Mouse (Mus musculus) CD4-positive helper T cell, adult 2 months (primary cell): ENCODE data around the gene Kank2.
"Not testable (repeated sequence)": the region's sequence is repeated elsewhere in the genome, so short reads cannot be mapped to it uniquely, and the experiment has no call there.

ENCODE experiments used
- DNase-seq: peaks from one replicate; pipeline ENCODE4 v3.0.0-alpha.2; 2012; ENCODE audit warnings: low read depth, missing footprints, low spot score

Kank2 gene

DNA sequence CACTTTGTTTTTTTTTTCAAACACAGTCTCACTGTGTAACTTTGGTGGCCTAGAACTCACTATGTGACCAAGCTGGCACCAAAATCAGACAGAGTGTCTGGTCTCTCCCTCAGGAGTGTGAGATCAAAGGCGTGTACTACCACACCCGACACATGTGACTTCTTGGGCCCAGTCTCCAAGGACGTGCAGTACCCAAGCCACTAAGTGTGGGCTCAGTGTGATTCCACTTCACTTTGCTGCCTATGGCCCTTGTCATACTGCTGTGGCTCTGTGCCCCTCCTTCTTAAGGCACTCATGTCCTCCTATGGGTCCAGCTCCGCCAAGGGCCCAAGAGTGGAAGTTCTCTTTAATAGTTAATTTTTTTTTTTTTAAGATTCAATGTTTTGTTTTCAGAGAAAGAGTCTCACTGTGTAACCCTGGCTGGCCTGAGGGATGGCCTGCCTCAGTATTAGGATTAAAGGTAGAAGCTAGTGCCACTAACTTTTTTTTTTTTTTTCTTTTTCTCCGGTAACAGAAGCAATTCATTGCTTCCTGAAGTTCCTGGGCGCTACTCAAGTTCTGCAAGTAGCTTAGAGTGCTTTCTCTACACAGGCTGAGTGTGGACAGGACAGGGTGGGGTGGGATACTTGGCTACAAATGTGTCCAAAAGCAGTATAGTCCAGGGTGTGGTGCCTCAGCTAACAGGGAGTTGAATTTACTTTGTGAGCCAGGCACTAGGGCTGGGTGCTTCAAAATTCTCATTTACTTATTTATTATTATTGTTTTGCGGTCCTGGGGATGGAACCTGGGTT lies 13.8 kb downstream of the Kank2 start:
- DNase-seq, result no peak

DNA sequence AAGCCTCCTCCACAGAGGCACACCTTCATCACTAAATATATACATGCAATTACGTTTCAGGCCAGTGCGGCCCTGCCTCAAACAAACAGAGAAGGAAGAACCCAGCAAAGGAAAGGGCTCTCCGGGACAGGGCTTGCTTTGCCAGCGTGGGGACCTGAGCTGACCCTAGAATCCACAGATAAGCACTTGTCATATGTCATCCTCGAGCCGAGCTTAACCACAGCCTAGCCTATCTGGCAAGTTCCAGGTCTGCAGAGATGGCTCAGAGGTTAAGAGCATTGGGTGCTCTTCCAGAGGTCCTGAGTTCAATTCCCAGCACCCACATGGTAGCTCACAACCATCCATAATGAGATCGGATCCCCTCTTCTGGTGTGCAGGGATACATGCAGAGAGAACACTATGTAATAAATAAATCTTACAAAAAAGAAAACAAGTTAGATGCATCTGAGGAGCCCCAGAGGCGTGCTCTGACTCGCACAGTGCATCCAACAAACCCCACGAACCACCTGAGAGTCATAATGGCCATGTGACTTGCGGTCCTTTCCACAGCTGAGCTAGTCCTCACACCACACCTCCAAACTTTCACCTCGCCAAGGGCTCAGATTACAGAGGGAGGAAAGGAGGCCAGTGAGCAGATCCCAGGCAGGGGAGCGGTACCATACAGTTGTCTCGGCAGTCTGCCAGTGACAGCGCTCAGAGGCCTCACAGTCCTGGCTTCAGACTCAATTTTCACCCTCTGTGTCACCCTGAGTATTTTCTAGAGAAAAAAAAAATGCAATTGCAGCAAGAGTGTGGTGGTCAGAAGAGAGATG lies 16.7 kb downstream of the Kank2 start:
- DNase-seq, result no peak

DNA sequence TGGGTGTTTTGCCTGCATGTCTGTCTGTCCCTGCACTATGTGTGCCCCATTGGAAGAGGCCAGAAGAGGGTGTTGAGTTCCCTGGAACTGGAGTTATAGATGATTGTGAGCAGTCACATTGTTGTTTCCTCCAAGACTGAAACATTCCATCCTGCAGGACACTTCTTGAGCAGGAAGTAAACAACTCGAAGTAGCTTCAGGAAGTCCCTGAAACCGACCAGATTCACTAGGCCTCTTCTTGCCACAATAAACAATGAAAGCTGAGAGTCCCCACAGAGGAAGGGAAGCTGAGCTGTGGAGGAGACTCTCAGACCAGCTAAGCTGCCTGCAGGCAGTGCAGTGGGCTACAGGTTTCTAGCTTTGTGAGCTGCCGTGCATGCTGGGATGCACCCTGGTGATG lies 20.8 kb downstream of the Kank2 start:
- DNase-seq, result no peak

DNA sequence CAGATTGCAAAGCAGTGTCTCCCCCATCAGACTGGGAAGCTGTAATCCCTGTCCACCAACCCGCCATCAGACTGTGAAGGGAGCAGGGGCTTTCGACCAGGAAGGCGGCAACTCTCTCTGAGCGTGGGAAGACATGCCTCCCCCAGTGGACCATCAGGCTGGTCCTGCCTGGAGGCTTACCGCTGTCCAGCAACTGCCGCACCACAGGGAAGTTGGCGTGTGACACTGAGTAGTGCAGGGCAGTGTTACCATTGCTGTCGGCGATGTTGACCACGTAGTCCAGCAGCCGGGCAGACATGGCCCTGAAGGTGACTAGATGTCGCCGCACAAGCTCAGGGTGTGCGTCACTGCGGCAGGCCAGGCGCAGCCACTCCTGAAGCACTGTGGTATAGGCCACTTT lies 24.2 kb downstream of the Kank2 start:
- no peak for DNase-seq

DNA sequence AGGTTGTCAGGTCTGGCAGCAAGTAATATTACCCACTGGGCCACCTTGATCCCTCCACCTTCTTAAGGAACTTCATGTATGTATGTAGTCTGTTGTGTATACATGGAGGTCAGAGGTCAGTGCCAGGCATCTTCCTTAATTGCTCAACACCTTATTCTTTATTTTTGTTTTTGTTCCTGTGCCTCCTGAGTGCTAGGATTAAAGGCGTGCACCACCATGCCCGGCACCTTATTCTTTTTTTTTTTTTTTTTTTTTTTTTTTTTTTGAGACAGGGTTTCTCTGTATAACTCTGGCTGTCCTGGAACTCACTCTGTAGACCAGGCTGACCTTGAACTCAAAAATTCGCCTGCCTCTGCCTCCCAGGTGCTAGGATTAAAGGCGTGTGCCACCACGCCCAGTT lies 25.1 kb downstream of the Kank2 start:
- DNase-seq, result not testable (repeated sequence)

DNA sequence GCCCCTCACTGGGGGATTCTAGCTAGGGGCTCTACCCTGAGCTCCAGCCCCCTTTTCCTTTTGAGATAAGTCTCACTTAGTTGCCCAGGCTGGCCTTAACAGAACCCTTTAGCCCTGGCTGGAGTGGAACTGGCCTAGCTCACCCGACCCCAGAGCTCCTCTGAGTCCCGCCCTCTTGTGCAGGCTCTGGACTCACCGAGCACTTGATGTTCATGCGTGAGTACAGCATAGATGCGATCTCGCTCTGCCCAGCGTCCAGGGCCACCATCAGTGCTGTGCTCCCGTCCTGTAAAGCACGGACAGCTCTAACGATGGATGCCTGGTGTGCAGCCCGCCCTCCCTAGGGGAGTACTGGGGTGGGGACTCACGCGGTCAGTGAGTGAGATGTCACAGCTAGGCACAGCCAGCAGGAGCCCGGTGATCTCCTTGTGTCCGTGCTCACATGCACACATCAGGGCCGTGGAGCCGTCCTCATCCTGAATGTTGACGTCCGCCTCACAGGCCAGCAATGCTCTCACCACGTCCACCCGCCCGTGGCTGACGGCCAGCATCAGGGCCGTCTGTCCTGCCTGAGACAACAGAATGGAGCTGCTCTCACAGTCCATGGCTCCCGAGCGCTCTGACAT lies 28.9 kb downstream of the Kank2 start:
- DNase-seq, result no peak

DNA sequence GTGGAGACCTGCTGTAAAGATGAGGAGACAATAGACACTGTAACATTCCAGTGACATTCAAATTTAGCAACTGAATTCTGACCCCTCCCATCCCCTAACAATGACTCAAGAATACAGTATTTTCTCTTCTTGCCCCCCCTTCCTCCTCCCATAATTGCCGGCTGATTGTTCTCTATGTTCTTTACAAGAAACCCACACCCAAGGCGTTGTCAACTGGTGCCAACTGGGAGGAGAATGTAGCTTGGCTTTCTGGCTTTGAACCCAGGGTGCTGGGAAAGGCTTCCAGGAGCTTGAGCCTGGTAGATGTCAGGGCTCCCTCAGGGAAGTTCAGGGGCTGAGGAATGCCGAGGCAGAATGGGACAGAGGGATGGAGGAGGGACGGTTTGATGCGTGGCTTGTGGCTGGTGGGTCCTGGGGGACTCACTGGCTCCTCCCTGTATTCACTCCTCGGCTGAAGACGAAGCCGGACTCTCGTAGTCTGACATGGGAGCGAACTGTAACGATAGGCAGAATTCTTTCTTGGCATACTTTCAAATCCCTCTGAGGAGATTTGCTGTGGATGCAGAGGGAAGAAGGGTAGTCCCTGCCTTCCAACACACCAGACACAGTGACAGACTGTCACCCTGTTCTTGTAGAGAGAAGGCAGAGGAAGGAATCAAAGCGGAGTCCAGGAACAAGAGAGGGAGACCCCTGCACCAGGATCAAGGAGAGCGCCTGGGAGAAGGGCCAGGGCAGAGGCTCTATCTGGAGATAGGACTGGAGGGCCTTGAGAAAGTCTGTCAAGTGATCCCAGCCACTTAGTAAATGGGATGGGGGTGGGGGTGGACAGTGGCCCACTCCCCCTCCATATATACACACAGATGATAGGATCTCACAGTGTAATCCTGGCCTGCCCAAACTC lies 29.8 kb downstream of the Kank2 start:
- no peak for DNase-seq

DNA sequence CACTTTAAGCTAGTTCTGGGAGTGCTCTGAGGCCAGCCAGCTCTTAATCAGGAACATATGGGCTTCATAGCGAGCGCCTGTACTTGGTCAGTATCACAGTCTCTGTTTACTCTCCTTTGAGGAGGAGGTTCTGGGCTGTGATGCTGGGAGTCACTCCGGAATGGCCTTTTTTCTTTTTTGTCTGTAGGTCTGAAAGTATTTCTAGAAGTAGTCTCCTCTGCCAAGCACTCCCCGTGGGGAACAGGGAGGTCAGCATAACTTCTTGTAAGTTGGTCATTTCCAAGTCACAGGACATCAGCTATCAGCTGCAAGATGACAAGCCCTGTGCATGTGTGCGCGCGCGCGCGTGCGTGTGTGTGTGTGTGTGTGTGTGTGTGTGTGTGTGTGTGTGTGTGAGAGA lies 30.6 kb downstream of the Kank2 start:
- no peak for DNase-seq

DNA sequence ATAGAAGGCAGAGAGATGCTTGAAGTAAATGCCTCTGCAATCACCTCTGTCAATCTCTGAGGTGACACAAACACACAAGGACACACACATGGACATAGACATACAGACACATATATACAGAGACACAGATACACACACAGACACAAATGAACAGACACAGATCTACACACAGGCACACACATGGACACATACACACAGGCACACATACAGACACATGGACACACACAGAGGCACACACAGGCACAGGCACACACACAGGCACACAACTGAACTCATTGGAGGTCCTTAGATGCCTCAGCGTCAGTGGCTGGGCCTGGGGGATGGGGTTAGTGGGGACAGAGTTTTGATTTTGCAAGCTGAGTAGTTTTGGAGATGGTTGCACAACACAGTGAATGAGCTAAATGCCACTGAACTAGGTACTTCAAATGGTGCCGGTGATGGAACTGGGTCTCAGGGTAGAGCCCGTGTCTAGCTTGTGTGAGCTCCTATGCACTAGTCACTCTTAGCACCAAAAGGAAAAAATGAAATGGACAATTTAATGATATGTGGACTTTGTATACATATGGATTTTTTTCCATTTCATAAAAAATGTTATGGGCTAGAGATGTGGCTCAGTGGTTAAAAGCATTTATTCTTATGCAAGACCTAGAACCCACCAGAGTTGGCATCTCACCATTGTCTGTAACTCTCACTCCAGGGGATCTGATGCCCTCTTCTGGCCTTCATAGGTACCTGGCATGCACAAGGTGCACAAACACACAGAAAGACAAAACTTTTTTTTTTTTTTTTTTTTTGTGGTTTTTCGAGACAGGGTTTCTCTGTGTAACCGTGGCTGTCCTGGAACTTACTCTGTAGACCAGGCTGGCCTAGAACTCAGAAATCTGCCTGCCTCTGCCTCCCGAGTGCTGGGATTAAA lies 34.2 kb downstream of the Kank2 start:
- no peak for DNase-seq

DNA sequence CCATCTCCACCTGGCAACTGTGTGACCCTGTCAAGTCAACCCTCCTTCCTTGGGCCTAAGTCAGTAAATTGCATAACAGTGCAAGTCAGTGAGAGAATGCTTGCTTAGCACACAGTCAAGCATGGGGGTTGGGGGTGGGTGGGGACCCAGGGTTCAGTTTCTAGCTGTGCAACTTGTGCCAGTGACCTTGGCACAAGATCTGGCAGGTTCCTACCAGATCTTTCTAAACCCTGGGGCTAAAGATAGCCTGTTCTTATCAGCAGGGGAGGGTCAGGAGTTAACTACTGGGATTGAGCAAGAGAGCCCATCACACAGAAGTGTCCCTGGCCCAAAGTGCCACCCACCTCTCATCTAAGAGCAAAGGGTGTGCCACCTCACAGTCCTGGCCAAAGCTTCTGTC lies 36.4 kb downstream of the Kank2 start:
- DNase-seq, result no peak

DNA sequence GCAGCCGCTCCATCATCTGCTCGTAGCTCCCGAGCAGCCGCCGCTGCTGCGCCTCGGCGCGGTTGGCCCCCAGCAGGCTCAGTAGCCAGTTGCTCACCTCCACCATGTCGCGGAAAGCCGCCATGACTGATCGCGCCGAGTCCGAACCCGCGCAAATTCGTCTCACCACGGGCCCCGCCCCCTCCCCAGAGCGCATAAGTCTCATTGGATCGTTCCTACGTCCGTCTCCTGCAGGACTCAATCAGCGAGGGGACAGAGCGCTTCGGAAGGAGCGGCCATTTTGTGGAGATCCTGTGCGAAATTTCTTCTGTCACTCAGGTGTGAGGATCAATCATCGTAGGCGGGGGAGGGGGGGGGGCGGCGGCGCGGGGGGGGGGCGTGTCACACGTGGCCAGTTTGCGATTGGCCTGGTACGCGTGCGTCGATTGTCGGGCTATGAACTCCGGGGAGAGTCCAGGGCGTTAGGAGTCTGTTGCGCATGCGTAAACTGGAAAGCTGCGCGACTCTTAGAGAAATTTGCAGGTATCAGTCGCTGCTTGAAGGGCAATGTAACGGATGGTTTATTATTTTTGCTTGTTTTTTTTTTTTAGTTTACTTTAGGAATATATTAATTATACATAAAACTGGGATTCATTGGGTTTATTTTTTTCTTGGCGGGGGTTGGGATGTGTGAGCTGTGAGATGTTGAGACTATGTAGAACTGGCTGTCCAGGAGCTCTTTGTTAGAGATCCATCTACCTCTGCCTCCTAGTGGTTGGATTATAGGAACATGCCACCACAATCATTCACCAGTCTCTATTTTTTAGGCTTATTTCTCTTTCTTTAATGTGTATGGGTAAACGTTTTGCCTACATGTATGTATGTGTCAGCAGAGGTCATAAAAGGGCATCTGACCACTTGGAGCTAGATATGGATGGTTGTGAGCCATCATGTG lies 38.1 kb downstream of the Kank2 start, which contains the start of gene Spc24:
TSS of gene Spc24 (minus strand) at position 149 of the 934 bp plus-strand sequence.
- peak; percentile 98 for DNase-seq

DNA sequence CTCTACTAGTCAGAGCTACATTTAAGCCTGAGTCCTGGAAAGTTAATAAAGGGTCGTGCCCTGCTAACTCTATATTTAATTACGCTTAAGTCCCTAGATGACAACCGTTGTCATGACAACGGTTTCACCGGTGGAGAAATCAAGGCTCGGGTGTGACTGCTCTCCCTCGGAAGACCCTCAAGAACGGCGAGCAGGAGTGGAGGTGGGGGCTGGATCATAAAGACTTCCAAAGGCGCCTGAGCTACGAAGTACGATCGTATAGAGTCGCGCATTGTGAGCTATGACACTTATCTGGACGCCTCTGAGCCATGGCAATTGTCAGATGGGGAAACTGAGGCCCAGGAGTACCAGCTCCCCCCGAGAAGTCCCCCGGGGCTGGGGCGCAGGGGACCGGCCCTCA lies 38.8 kb downstream of the Kank2 start:
- DNase-seq, result peak; percentile 38

DNA sequence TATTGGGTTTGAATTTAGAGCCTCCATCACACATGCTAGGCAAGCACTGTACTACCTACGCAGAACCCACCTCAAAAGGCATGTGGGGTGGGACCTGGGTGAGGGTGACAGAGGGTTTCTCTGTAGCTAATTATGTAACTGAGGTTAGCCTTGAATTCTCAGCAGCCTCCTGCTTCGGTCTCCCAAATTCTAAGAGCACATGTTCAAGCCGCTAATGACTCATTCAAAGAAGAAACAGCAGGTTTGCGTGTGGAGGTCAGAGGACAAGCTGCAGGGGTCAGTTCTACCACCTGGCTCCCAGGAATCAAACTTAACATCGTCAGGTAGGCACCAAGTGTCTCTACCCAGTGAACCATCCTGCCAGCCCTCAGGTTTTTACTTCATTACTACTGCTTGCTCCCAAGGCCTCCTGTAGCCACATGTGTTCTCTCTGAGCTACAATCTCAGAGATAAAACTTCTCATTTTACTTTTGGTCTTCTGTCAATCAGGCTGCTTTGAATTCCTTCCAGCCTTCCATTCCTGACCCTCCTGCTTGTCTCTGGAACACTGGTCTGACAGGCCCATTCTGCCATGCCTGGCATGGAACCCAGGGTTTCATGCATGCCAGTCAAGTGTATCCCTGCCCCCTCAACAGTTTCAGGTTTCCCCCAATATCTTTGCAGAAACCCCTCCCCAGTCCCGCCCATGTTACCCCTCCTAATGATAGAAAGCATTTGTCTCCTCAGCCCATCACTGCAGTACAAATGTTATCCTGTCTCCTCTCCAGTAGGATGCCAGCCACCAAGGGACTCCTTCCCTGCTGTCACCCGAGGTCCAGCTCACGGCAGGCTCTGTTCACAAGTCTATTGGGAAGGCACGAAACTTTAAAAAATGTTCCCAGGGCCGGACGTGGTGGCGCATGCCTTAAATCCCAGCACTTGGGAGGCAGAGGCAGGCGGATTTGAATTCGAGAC lies 39.7 kb downstream of the Kank2 start:
- no peak for DNase-seq

DNA sequence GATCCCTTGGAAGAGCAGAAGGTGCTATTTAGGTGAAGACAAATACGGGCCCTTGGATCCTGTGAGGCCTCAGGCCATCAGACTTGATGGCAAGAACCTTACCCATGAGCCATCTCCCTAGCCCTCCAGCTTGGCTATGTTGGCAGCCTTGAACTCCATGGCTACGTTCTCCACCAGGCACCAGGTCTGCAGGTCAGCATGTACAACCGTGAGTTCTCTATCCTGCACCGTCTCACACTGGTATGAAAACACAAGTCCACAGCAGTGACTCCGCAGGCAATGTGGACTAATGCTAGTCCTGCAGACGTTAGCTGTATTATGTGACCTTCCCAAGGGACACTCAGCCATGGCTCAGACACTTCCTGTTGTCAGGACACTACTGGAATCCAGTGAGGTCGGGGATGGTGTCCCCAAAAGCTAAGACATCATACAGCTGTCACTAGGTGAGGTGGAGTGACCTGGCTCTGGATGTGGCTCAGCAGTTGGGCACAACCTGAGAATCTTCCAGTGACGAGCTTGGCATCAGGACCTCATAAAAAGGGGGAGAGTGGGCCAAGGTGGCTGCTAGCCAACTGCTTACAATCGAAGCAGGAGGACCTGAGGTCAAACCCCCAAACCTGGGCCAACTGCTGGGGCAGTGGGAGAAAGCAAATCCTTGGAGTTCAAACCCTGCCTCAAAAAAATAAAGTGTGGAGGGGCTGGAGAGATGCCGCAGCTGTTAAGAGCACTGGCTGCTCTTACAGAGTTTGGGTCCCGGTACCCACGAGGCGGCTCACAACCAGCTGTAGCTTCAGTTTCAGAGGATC lies 43.8 kb downstream of the Kank2 start:
- no peak for DNase-seq

DNA sequence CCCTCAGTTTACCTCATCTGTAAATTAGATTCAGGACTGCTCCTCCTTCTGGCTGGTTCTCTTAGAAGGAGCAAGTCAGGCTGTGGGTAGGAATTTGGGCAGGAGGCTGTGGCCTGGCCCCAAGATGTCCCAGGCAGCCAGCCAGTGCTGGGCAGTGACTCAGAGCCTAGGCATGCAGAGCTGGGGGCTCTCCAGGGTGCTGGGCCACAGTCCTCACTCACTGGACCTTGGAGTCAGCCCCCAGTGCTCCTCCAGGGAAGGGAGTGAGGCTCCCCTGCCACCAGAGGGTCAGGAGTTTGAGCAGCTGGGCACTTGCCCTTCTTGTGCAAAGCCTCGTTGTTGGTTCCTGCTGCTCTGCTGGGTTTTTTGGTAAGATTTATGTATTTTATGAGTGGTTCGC lies 44.5 kb downstream of the Kank2 start:
- no peak for DNase-seq

DNA sequence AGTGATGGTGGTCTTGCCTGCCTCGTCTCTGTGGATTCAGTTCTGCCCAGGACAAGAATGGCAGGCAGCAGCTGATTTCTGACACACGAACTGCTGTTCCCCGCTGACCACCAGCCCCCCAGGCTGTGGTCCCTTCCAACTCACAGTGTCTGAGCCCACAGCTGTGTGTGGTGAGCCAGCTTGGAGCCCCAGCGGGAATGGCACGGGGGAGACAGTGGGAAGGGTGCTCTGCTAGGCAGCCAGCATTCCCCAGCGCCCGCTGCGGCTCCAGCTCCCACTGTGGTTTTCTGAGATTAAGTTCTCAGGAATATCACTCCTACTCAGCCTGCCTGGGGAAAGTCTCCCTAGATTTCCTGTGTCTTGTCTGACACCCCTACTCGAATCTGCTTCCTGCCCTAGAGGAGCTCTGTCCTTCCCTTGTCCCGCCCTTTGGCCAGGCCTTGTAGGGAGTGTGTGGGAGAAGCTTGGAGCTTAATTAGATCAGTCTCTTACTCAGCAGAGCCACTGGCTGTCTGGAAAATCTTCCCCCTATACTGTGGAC lies 46.2 kb downstream of the Kank2 start:
- no peak for DNase-seq

DNA sequence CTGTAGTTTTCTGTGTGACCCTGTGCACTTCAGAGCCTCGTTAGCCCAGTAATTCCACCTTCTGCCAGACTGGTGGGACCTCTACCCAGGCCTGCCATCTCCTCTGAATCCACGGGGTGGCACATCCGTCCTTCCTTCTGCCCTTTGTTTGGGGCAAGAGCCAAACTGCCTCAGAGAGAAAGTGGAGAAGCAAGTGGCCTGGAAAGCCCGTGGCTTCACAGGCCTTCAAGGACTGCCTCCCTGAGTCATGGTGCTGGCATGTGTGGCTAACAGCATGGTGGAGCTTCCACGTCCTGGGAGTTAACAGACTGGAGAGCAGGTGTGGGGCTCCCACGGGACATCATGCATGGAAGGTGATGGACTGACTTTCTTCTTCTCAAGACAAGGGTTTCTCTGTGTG lies 47.2 kb downstream of the Kank2 start:
- no peak for DNase-seq
